Mouse (Mus musculus) CH12F3 (cell line): Measurements from ENCODE around the gene 1810055G02Rik.

ENCODE experiments used
- in situ Hi-C: fragments of 300-500 bp; cut with MboI; formaldehyde crosslinking; loops from 2 replicates; pipeline ENCODE4 v1.14.3; 2020; ENCODE audit warnings: low sequenced_read_pairs

1810055G02Rik gene

GRCm38 (mm10) chr19:3708078-3709012, at the start of gene 1810055G02Rik:
TSS of gene 1810055G02Rik (plus strand) at chr19:3708293.
- in situ Hi-C loops, result no loop called here

- in situ Hi-C loops, result no loop called here
Measured at GRCm38 (mm10) chr19:3665510-3665909, 42.6 kb upstream of the 1810055G02Rik start.

DNA sequence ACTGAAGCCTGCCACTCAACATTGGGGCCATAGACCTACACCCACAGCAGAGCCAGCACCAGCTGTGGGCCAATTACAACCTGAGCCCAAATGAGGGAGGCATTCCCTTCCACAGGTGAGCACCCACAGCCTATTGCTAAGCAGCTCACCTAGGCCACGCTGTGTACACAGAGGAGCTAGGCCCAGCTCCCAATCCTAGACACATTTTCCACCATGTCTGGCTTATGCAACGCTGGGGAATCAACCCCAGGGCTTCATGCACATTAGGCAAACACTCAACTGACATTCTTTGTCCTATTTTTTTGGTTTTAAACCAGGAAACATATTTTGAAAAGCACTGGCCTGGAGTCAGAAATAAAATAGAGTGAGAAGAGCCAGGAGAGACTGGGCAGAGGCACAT, 41.5 kb upstream of the 1810055G02Rik start:
- in situ Hi-C loops, result no loop called here

GRCm38 (mm10) chr19:3667155-3667895, 40.8 kb upstream of the 1810055G02Rik start:
- in situ Hi-C loops, result no loop called here

DNA sequence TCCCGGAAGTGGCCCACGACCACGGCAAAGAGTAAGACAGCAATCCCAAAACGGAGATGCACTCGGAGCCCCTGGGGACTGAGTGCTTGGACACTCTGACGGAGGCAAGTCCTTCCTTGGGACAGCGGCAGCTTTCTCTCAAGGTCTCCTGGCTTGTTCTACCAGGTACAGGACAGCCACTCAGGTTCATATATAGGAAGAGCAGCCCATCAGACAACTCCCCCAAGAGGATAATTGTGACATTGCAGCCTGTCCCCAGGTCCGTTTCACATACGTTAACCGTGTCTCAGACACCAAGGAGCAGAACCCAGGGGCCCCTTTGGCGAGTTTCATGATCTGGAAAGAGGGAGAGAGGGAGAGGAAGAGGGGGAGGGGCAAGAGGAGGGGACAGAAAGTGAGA, 40.1 kb upstream of the 1810055G02Rik start:
- in situ Hi-C loops, result no loop called here

DNA sequence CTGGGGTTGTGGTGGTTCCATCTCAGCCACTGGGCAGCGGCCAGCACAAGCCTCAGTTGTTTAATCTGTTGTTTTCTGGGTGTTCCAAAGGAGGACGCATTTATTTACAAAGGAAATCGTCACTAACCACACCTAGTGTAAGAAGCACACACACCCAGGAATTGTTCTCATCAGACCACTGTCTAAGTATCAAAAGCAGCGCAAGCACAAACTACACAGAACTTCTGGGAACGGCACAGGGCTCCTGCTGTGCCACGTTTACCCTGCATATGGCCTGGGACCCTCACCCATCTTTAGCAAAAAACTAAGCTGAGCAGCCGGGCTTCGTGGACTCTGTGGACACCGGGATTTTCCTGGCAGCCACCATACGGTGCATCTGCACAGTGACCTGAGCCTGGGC, 39.5 kb upstream of the 1810055G02Rik start:
- in situ Hi-C loops, result no loop called here

DNA sequence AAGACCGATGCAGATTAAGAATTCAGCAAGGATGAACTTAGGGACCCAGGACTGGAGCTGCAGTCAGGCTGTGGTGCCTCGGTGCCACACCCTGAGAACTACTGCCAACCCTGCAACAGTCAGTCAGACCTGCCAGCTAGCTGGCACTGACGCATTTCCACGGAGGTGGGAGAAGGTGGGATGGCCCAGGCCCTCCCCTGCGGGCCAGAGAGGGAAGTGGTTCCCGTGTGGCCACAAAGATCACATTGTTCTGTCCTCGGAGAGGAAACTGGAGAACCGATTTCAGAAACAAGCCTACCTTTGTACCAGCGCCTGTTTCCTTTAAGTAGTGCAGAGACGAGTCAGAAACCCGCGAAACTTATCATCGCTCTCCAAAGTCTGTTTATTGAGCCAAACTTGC, 39.0 kb upstream of the 1810055G02Rik start:
- in situ Hi-C loops, result no loop called here

DNA sequence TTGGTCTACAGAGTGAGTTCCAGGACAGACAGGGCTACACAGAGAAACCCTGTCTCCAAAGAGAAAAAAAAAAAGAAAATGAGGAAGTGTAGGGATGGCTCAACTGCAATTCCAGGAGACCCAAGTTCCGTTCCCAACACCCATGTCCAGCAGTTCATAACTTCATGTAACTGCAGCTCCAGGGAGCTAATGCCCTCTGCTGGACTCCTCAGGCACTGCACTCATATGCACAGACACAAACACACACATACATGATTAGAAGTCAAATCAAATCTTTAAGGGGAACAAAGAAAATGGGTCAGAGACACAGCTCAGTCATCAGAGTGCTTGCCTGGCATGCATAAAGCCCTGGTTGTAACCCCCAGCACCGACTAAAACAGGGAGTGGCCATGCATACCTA, 34.9 kb upstream of the 1810055G02Rik start:
- in situ Hi-C loops, result no loop called here

- in situ Hi-C loops, result no loop called here
Measured at GRCm38 (mm10) chr19:3674122-3674855, 33.8 kb upstream of the 1810055G02Rik start.

DNA sequence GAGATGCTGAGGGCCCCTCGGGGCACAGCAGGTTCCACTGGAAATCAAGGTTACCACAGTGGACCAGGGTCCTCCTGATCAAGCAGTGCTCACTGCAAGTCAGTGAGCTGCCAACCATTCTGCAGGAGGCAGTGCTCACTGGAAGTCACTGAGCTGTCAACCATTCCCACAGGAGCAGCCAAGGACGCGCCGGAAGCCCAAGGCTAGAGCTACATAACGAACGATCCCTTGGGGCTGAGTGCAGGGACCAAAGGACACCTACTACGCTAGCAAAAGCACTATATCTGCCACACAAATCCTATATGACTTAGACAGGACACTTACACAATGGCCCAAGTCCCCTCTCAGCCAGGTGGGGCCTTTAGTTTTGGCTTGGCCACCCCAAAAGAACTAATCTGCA, 27.4 kb upstream of the 1810055G02Rik start:
- in situ Hi-C loops, result no loop called here

GRCm38 (mm10) chr19:3681310-3681934, 26.7 kb upstream of the 1810055G02Rik start:
- in situ Hi-C loops, result no loop called here

- in situ Hi-C loops, result no loop called here
Measured at GRCm38 (mm10) chr19:3684414-3684813, 23.7 kb upstream of the 1810055G02Rik start.

GRCm38 (mm10) chr19:3684957-3685580, 23.0 kb upstream of the 1810055G02Rik start:
- in situ Hi-C loops, result no loop called here

DNA sequence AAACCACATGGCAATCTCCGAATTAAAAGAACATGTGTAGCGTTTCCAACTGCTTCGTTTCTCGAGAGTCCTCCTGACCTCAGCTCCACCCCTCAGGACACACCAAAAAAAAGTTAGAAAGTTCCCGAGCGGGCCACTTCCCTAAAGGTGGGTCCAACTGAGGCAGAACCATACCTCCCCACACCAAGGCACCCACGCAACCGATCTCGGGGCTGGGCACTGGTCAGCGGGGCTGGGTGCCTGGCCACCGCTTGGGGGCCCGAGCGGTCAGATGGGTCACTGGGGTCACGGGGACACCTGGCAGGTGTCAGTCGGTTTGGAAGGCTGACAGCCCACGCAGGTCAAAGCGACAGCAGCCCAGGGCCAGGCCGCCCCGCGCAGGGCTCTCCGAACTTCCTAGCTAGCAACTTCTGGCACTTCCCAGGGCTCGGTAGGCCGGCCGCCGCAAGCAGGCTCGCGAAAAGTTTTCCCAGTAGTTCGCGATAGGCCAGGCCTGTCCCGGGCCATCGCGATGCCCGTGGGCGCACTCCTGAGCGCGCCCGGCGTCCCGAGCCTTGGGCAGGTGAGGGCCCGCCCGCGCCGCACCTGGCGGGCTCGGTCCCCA, 22.4 kb upstream of the 1810055G02Rik start:
- in situ Hi-C loops, result no loop called here

DNA sequence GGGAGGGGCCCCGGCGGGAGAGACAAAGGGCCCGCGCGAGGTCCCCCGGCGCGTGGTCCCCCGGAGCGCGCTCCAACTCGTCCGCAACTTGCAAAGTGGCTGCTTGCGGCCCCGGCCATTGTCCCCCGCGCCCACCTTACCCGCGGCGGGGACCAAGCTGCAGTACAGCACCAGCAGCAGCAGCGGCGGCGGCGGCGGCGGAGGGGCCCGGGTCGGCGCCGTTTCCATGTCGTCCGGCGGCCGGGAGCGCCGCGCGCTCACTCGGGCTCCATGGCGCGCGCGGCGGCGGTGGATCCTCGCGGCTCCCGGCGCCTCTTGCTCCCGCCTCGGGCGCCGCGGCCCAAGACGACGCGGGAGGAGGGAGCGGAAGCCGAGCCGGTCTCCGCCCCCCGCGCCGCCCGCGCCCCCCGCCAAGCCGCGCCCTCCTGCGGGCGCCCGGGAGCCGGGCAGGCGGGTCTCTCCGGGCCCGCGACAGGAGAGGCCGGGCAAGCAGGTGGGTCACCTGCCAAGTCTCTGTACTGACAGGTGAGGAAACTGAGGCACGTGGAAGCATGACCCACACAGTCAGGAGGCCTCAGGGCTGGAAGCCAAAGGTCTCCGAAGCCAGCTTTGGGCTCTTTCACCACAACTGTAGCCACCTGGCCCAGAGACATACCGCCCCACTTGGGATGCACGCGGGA, 21.7 kb upstream of the 1810055G02Rik start, which contains the start of gene Lrp5:
Gene Lrp5, minus strand, starts transcription at position 350 of the 680 bp plus-strand sequence.
- in situ Hi-C loops, result no loop called here

DNA sequence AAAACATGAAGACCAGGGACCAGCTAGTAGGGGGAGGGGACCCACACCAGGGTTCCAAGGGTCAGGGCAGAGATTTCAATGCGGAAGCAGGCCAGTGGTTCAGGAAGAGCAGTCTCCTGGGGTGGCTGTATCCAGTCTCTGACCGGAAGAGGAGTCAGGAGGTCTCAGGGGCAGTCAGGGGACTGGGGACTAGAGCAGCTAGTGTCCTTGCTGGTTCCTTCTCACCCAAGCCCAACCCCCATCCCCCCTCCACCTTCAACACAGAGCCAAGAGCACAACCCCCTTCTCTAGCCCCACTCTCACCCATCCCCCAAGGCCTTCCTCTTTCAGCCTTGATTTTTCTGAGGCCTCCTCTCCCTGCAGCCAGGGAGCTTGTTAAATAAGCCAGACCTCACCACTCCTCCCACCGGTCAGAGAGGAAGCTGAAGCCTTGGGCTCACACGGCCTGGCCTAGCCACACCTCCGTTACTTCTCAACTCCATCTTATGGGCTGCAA, 20.4 kb upstream of the 1810055G02Rik start:
- in situ Hi-C loops, result no loop called here

- in situ Hi-C loops, result no loop called here
Measured at GRCm38 (mm10) chr19:3691337-3691736, 16.8 kb upstream of the 1810055G02Rik start.

DNA sequence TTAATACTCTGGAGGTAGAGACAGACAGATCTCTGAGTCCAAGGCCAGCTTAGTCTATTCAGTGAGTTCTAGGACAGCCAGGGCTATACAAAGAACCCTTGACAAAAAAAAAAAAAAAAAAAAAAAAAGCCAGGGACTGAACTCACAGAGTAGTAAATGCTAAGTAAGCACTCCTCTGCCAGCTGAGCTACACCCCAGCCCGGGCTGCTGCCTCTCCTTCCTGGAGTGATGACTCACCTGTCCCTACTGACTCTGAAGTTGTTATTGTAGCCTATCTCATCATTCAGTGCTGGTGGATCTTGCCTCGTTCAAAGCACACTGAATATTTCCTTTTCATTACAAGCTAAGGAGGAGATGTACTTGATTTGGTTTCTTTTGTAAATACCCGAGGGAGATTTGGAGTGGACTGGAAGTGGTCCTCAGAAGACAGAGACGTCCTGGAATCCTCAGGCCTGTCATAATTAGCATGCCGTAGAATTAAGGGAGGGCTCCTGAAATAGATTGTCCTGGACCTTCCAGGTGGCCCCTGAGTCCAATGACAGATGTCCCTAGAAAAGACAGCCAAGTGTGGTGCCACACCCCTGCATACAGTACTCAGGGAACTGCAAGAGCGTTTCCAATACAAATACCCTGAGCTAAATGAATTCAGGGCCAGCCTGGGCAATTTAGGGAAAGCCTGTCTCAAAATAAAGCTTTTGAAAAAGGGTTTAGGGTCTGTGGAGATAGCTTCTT, 15.5 kb upstream of the 1810055G02Rik start:
- in situ Hi-C loops, result no loop called here
